Mouse (Mus musculus) left cerebral cortex, postnatal 10 days (tissue): ENCODE measurements at regions not wholly inside any gene's neighbourhood (a gene's known extent, or its start where the extent isn't known, plus 50 kb on each side); places are given as distances from the start of the nearest gene placed in this dataset.

Experiments used
- DNase-seq, 2 experiments: peaks; one replicate each; pipeline ENCODE4 v3.0.0; 2021 to 2022; ENCODE audit warnings: low spot score in 2 of 2, mixed read lengths in 1 of 2; ENCODE audit errors: extremely low spot score in 1 of 2
- intact Hi-C: fragments of 180-260 bp; cut with DNase I; formaldehyde crosslinking; loops from one replicate; pipeline ENCODE4 v1.15.1; 2025

- no peak for DNase-seq
- intact Hi-C loops: no loop called here
Measured at GRCm38 (mm10) chr13:101824962-101825361, 56.9 kb upstream of the Pik3r1 start.

GRCm38 (mm10) chr13:101831872-101832629 lies 64.0 kb upstream of the Pik3r1 start:
- no peak for DNase-seq
- intact Hi-C loops: no loop called here

GRCm38 (mm10) chr13:101834546-101834945 lies 66.5 kb upstream of the Pik3r1 start:
- intact Hi-C loops: no loop called here
- no peak for DNase-seq

- no peak for DNase-seq
- intact Hi-C loops: no loop called here
Measured at GRCm38 (mm10) chr13:101836992-101837391, 69.0 kb upstream of the Pik3r1 start.

GRCm38 (mm10) chr13:101844461-101845440 lies 76.7 kb upstream of the Pik3r1 start:
- no peak for DNase-seq
- intact Hi-C loops: no loop called here

- intact Hi-C loops: no loop called here
Measured at GRCm38 (mm10) chr13:101846016-101846415, 78.0 kb upstream of the Pik3r1 start.

GRCm38 (mm10) chr13:101847879-101848600 lies 80.0 kb upstream of the Pik3r1 start:
- intact Hi-C loops: no loop called here

More at GRCm38 (mm10) chr13:101846016-101846415, 78.0 kb upstream of the Pik3r1 start:
- DNase-seq: no peak

GRCm38 (mm10) chr13:101848601-101849147 lies 80.7 kb upstream of the Pik3r1 start:
- intact Hi-C loops: no loop called here
- DNase-seq: no peak

More at GRCm38 (mm10) chr13:101847879-101848600, 80.0 kb upstream of the Pik3r1 start:
- DNase-seq: no peak

GRCm38 (mm10) chr13:101849416-101849815 lies 81.4 kb upstream of the Pik3r1 start:
- intact Hi-C loops: no loop called here
- DNase-seq: no peak

GRCm38 (mm10) chr13:101851329-101851728 lies 83.3 kb upstream of the Pik3r1 start:
- intact Hi-C loops: no loop called here
- no peak for DNase-seq

- DNase-seq: no peak
- intact Hi-C loops: no loop called here
Measured at GRCm38 (mm10) chr13:101852960-101853359, 84.9 kb upstream of the Pik3r1 start.

GRCm38 (mm10) chr13:101855141-101855540 lies 87.1 kb upstream of the Pik3r1 start:
- intact Hi-C loops: no loop called here
- peak; percentile 46 to 53 for DNase-seq

GRCm38 (mm10) chr13:101860704-101861103 lies 92.7 kb upstream of the Pik3r1 start:
- DNase-seq: no peak
- intact Hi-C loops: no loop called here

- intact Hi-C loops: no loop called here
- DNase-seq: no peak
Measured at GRCm38 (mm10) chr13:101862011-101862410, 94.0 kb upstream of the Pik3r1 start.

- no peak for DNase-seq
- intact Hi-C loops: no loop called here
Measured at GRCm38 (mm10) chr13:101863015-101863414, 95.0 kb upstream of the Pik3r1 start.

- intact Hi-C loops: no loop called here
- no peak for DNase-seq
Measured at GRCm38 (mm10) chr13:101863602-101864001, 95.6 kb upstream of the Pik3r1 start.

- no peak for DNase-seq
- intact Hi-C loops: no loop called here
Measured at GRCm38 (mm10) chr13:101866843-101867242, 98.8 kb upstream of the Pik3r1 start.

- intact Hi-C loops: no loop called here
Measured at GRCm38 (mm10) chr13:101874761-101875160, 106.7 kb upstream of the Pik3r1 start.

GRCm38 (mm10) chr13:101876069-101876468 lies 108.1 kb upstream of the Pik3r1 start:
- intact Hi-C loops: no loop called here
- no peak for DNase-seq

More at GRCm38 (mm10) chr13:101874761-101875160, 106.7 kb upstream of the Pik3r1 start:
- DNase-seq: peak in 1 of 2 experiments; percentile 63
